Mouse (Mus musculus) layer of hippocampus, adult 9-10 months (tissue): ENCODE data around the gene 2810021J22Rik.

Experiments used
- DNase-seq: peaks from one replicate; pipeline ENCODE4 v3.0.0; 2022; ENCODE audit warnings: low spot score

Gene 2810021J22Rik

GRCm38 (mm10) chr11:58916879-58917744 lies 50.1 kb downstream of the 2810021J22Rik start:
- DNase-seq = no peak

DNA sequence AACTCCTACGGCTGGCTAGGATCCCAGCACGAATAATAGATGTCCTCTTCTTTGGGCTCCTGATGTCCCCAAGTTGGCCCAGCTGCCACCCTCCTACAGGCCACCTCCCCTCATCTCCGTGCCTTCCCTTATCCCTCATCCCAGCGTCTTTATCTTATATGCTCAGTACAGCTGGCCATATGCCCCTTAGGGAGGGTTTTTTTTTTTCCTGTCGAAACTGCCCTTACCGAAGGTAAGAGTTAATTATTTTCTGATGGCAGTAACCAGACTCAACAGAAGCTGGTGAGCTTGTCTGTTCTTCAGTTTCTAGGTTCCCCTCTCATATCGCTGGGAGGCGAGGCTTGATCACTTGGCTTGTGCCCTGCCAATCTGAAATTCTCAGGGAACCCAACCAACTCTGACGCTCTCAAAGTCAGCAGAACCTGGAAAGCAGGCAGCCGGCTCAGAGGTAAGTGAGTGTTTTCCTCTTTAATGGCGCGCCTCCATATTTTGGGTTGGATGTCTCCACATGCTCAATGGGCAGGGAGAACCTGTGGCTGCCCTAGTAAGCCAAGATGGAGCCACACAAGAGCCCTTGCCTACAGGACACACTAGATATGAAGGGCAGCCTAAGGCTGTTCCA lies 50.8 kb downstream of the 2810021J22Rik start, which contains the start of gene Btnl10:
Gene Btnl10 (plus strand): TSS at position 164 of the 622 bp plus-strand sequence.
- no peak for DNase-seq

DNA sequence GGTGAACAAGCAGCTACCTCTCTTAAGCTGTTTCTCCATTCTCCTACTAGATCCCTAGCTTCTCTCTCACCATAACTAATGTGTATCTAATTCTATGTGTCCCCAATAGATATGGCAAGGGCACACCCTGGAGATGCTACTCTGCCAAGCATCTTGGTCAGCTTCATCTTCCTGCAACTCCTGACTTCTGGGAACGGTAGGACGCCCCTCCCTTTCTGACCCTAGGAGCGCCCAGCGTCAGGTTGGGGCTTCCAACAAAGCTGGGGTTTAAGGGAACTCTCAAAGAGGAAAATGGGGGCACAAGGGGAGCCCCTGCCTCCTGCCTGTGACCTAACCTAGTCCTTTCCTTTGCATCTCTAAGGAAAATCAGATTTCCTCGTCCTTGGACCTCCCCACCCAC lies 51.7 kb downstream of the 2810021J22Rik start:
- no peak for DNase-seq

DNA sequence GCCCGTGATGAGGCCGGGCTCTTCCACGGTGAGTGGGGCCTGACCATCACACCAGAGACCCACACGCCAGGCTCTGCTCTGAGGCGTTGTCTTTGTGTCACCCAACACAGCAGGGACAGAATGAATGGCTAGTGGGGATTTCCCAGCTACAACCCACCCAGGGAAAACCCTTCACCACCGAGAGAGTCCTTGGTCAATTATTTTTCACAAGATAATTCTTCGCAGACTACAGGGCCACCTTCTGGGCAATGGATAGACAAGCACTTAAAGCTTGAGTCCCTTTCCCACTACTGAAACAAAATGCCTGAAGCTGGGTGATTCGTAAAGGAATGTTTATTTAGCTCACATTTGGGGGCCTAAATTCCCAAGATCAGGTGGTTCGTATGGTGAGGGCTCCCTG lies 55.4 kb downstream of the 2810021J22Rik start:
- DNase-seq = no peak

- DNase-seq = no peak
Observed at GRCm38 (mm10) chr11:58926651-58927050, 59.6 kb downstream of the 2810021J22Rik start.

GRCm38 (mm10) chr11:58927053-58927452 lies 60.0 kb downstream of the 2810021J22Rik start:
- no peak for DNase-seq

GRCm38 (mm10) chr11:58927790-58928651 lies 61.0 kb downstream of the 2810021J22Rik start:
- DNase-seq = no peak

DNA sequence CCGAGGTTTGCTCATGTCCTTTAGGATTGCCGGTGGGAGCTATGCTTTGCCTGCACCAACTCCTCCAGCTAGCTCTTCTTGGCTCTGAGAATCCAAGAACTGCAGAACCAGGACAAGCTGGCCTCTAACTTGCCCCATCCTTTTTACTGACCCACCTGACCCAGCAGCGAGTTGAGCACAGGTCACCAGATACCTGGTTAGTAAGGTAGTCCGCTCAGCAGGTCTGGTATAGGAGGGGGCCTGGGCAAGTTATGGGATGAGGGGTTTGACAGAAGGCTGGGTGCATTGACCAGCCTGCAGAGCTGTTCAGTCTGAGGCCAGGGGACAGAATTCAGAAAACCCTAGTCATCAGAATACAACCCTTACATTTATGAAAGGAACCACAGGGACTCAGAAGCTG lies 62.0 kb downstream of the 2810021J22Rik start:
- DNase-seq = no peak

GRCm38 (mm10) chr11:58929641-58930040 lies 62.6 kb downstream of the 2810021J22Rik start:
- DNase-seq = no peak

DNA sequence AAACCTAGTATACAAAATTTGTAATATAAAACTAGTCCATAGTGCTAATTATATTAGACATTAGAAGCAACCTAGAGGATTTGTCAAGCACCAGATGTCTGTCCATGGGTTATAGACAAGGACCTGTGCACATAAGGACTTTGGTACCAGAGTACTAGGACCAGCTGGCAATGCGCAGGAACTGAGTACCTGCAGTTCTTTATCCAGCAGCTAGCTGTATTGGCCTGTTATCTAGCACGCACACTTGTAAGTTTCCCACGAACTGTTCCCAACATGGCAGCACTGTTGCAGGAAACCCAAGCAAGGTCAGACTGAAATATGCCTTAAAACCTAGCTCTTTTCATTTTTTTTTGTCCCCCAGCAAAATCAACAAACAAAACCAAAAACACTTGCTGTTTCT lies 63.2 kb downstream of the 2810021J22Rik start:
- DNase-seq = no peak

GRCm38 (mm10) chr11:58931576-58931975 lies 64.6 kb downstream of the 2810021J22Rik start:
- DNase-seq = no peak
